Mouse (Mus musculus) liver, embryonic 16.5 days (tissue): ENCODE measurements at regions not wholly inside any gene's neighbourhood (a gene's known extent, or its start where the extent isn't known, plus 50 kb on each side); places are given as distances from the start of the nearest gene placed in this dataset.

ENCODE experiments used
- ATAC-seq: fragments of 200-750 bp; cut with Nextera tagmentation; 2 replicates; pipeline ENCODE4 v1.8.0; 2017; ENCODE audit warnings: low read depth, mild to moderate bottlenecking, moderate number of reproducible peaks, moderate library complexity
- H3K27ac ChIP-seq: fragments of 300-500 bp; sonication (generic); 2 replicates; pipeline ENCODE4 v1.5.1; 2014; ENCODE audit warnings: mild to moderate bottlenecking, low read length
- H3K27me3 ChIP-seq: fragments of 300-500 bp; sonication (generic); 2 replicates; pipeline ENCODE4 v1.6.1; 2014; ENCODE audit warnings: low read depth, low read length, mixed read lengths; ENCODE audit not compliant: control insufficient read depth, insufficient read depth
- H3K36me3 ChIP-seq: fragments of 300-500 bp; sonication (generic); 2 replicates; pipeline ENCODE4 v1.6.1; 2014; ENCODE audit warnings: mild to moderate bottlenecking; ENCODE audit not compliant: control insufficient read depth, insufficient read depth
- H3K4me1 ChIP-seq: fragments of 300-500 bp; sonication (generic); 2 replicates; pipeline ENCODE4 v1.6.1; 2014; ENCODE audit warnings: low read depth, low read length, mixed read lengths; ENCODE audit not compliant: control insufficient read depth
- H3K4me2 ChIP-seq: fragments of 300-500 bp; sonication (generic); 2 replicates; pipeline ENCODE4 v1.6.1; 2014; ENCODE audit warnings: low read depth, low read length, mixed read lengths
- H3K4me3 ChIP-seq: fragments of 300-500 bp; sonication (generic); 2 replicates; pipeline ENCODE4 v1.5.1; 2014; ENCODE audit warnings: low read depth, mild to moderate bottlenecking, low read length
- H3K9ac ChIP-seq: fragments of 300-500 bp; sonication (generic); 2 replicates; pipeline ENCODE4 v1.6.1; 2014; ENCODE audit warnings: low read depth, low read length
- H3K9me3 ChIP-seq: fragments of 300-500 bp; sonication (generic); replicated peaks from 2 replicates; pipeline ENCODE4 v1.6.1; 2016; ENCODE audit warnings: low read length; ENCODE audit not compliant: control insufficient read depth
- WGBS: fragments of 180-500 bp; shearing (Covaris S2); extraction: QIAGEN DNeasy Blood & Tissue Kit; methylation state at CpG from one replicate; pipeline ENCODE4 v1.1.7; 2014; ENCODE audit not compliant: insufficient replicate concordance; 5-methylcytosine and 5-hydroxymethylcytosine counted together

DNA sequence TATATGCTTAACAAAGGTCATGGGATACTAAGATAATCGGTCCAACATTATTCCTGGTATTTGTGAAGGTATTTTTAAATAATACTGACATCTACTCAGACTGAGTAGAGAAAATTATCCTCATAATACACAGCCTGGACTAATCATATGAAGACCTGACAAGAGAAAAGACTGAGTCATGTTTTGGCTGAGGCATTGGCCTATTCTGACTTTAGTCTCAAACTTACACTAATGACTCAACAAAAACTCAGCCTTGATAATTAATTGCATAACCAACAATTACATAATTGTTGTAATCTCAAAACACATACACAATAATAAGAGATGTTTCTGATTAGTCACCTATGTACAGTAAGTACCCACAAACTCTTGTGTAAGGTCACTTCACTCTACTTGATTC, 300.3 kb upstream of the Gm10306 start:
- WGBS = 55% methylated on average over 1 of the region's 1 CpGs
- H3K9ac ChIP-seq = no peak overlapping the region
- no peaks in the 10 kb centered on the region for H3K9me3 ChIP-seq
- no peaks in the 10 kb centered on the region for H3K4me1 ChIP-seq
- ATAC-seq = no peak
- H3K4me3 ChIP-seq = no peak overlapping the region
- no peaks in the 10 kb centered on the region for H3K36me3 ChIP-seq
- H3K27ac ChIP-seq = no peak overlapping the region
- no peaks in the 10 kb centered on the region for H3K27me3 ChIP-seq
- no peak overlapping the region for H3K4me2 ChIP-seq

DNA sequence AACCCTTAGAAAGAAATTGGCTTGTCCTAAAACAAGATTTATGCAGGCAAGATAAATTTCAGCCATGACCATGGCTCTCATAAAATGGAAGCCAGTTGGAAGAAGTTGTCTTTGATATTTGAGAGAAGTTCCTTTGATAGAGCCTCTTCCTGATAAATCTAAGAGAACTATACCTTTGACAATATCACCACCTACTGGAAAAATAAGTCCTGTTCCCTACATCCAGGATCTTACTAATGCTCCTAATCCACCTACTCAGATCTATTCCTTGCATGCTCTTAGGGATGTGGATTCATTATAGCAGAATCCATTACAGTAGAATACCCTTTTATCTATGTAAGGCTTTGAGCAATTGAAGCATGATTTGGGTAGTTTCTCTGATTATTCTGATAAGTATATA, 295.2 kb upstream of the Gm10306 start:
- no peaks in the 10 kb centered on the region for H3K27me3 ChIP-seq
- no peaks in the 10 kb centered on the region for H3K36me3 ChIP-seq
- H3K9ac ChIP-seq = no peak overlapping the region
- H3K4me1 ChIP-seq = no peaks in the 10 kb centered on the region
- H3K4me2 ChIP-seq = no peak overlapping the region
- H3K4me3 ChIP-seq = no peak overlapping the region
- H3K9me3 ChIP-seq = no peaks in the 10 kb centered on the region
- ATAC-seq = no peak
- H3K27ac ChIP-seq = no peak overlapping the region

DNA sequence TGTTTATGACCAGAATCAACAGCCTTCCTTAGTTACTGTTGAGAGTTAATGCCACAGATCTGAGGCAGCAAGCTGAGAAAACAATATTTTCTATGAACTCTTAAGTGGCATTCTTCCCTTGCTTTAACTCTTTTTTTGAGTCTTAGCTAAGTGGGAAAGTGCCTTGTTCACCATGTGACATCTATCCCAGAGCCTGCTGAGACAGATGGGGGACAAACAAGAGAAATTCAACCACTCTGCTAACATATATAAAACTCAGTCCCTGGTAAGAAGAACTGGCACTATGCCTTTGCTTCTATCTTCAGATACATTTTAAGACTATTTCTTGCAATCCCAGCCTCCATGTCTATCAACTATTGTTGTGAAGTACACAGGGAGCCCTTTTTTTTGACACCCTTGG, 274.6 kb upstream of the Gm10306 start:
- no peak overlapping the region for H3K4me2 ChIP-seq
- no peak overlapping the region for H3K9ac ChIP-seq
- no peak overlapping the region for H3K27ac ChIP-seq
- H3K27me3 ChIP-seq = no peaks in the 10 kb centered on the region
- no peaks in the 10 kb centered on the region for H3K36me3 ChIP-seq
- no peaks in the 10 kb centered on the region for H3K9me3 ChIP-seq
- H3K4me3 ChIP-seq = no peak overlapping the region
- no peaks in the 10 kb centered on the region for H3K4me1 ChIP-seq
- no peak for ATAC-seq

DNA sequence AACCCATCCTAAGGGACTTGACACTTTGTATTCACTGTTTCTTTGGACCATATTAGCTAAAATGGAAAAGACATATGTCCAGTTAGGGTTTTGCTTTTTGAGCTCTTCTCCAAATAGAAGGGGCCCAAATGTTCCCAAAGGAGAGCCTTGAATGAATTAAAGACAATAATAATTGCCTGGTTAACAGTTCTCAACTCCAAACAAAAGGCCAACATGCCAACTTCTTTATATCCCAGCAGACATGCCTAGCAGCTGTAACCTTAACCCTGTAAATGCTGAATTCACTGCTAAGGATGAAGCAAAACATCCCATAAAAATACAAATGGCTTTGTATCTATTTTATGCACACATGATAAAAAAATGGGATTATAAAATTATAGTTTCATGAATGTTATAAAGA, 264.2 kb upstream of the Gm10306 start:
- Histone ChIP-seq H3K36me3 (no peaks in the 10 kb centered on the region), H3K27ac (no peak overlapping the region), H3K4me2 (no peak overlapping the region), H3K4me1 (no peaks in the 10 kb centered on the region), H3K9ac (no peak overlapping the region), H3K27me3 (no peaks in the 10 kb centered on the region), H3K9me3 (no peaks in the 10 kb centered on the region), H3K4me3 (no peak overlapping the region)
- ATAC-seq = no peak

DNA sequence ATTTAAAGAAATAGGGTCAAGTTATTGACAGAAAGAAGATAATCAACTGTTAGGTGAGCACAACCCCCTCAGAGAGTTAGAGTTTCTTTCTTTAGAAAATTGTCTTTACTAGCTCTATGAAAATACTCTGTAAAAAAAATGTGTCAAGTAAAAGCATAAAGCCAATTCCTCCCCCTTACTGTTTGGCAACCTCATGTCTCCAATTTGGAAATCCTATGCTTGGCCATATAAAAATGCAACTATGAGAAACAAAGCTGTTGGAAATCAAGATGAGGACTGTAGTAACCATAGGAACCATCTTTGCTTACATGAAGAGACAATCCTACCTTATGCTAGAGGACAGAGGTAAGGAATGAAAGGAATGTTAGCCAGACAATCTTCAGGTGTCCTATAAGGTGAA, 239.0 kb upstream of the Gm10306 start:
- H3K4me1 ChIP-seq = no peaks in the 10 kb centered on the region
- no peaks in the 10 kb centered on the region for H3K36me3 ChIP-seq
- no peaks in the 10 kb centered on the region for H3K9me3 ChIP-seq
- no peak overlapping the region for H3K4me3 ChIP-seq
- no peaks in the 10 kb centered on the region for H3K27me3 ChIP-seq
- H3K4me2 ChIP-seq = no peak overlapping the region
- no peak for ATAC-seq
- no peak overlapping the region for H3K27ac ChIP-seq
- H3K9ac ChIP-seq = no peak overlapping the region

DNA sequence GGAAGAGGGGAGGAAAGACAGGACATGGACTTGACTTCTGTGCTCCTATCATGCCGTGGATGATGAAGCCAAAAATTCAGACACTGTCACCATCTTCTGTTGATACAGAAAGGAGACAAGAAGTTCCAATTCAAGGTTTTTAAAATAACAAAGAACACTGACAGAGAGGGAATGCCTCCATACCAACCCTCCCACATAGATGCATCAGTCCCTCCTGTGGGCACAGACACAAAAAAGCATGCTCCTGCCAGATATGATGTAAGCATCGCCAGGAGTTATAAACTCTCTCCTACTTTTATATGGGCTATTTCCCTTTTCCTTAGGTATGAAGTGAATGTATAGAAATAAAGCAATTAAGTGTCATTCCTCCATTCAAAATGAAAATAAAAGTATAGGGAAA, 229.6 kb upstream of the Gm10306 start:
- no peaks in the 10 kb centered on the region for H3K36me3 ChIP-seq
- H3K9me3 ChIP-seq = no peaks in the 10 kb centered on the region
- H3K27me3 ChIP-seq = no peaks in the 10 kb centered on the region
- no peak overlapping the region for H3K4me3 ChIP-seq
- H3K4me2 ChIP-seq = no peak overlapping the region
- WGBS = 63% methylated on average over 2 of the region's 2 CpGs
- H3K27ac ChIP-seq = no peak overlapping the region
- no peaks in the 10 kb centered on the region for H3K4me1 ChIP-seq
- no peak overlapping the region for H3K9ac ChIP-seq
- no peak for ATAC-seq

DNA sequence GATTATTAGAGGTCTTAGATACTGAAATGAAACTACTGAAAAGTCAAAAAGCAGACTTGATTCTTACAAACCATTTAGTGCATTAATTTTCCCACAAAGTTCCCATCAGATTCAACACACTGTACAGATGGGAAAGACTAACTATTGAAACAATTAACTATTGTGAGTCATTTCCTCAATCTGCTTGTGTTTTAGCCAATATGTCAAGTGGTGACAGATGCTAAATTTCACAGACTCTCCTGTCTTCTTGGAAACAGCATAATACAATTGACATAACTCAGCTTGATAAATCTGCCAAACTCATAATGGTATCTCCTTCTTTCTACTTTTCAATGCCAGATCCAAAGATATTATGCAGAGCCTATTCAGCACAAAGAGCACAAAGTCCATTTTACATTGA, 213.0 kb upstream of the Gm10306 start:
- H3K9ac ChIP-seq = no peak overlapping the region
- no peak overlapping the region for H3K4me3 ChIP-seq

DNA sequence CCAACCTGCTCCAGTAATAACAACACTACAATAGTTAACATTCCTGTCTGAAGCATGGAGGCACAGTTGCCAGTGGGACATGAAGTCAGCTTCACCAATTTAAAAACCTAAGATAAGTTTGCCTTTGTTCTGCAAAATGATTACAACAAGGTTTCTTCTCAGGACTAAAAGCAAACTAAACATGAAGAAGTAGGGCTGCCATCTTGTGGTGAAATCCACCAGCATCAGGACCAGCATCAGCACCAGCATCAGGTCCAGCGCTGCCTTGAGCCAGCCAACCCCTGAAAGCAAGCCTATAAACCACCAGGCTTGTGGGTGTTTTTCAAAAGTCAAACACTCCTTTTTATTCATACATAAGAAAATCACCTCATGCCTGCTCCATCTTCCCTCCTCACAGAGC, 207.1 kb upstream of the Gm10306 start:
- Histone ChIP-seq H3K4me1 (no peaks in the 10 kb centered on the region), H3K27ac (no peak overlapping the region), H3K9me3 (no peaks in the 10 kb centered on the region), H3K4me3 (no peak overlapping the region), H3K36me3 (no peaks in the 10 kb centered on the region), H3K4me2 (no peak overlapping the region), H3K27me3 (no peaks in the 10 kb centered on the region), H3K9ac (no peak overlapping the region)
- WGBS = 25% methylated on average over 1 of the region's 1 CpGs
- no peak for ATAC-seq

More for the DNA sequence above, 213.0 kb upstream of the Gm10306 start:
- no peak overlapping the region for H3K27ac ChIP-seq
- ATAC-seq = no peak
- no peak overlapping the region for H3K4me2 ChIP-seq
- H3K27me3 ChIP-seq = no peaks in the 10 kb centered on the region
- H3K36me3 ChIP-seq = no peaks in the 10 kb centered on the region
- no peaks in the 10 kb centered on the region for H3K9me3 ChIP-seq
- no peaks in the 10 kb centered on the region for H3K4me1 ChIP-seq

DNA sequence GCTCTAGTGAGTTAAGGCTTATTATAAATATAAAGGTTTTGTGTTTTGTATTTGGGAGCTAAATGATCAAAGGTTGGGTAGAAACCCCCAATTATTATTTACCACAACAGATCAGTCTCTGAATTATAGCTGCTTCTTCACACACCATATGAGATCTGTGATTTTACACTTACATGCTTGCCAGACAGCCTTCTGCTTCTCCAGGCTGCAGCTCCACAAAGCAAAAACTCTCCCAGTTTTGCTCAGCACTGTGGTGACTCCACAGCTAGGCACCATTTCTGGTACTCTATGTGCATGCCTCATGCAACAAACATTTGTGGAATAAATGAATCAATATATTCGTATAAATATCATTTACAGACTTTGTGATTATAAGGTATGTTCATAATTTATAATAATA, 199.4 kb upstream of the Gm10306 start:
- no peak overlapping the region for H3K27ac ChIP-seq
- WGBS = 36% methylated on average over 1 of the region's 1 CpGs
- no peaks in the 10 kb centered on the region for H3K4me1 ChIP-seq
- no peak overlapping the region for H3K4me2 ChIP-seq
- H3K9ac ChIP-seq = no peak overlapping the region
- H3K4me3 ChIP-seq = no peak overlapping the region
- ATAC-seq = no peak
- no peaks in the 10 kb centered on the region for H3K27me3 ChIP-seq
- H3K36me3 ChIP-seq = no peaks in the 10 kb centered on the region
- H3K9me3 ChIP-seq = no peaks in the 10 kb centered on the region

DNA sequence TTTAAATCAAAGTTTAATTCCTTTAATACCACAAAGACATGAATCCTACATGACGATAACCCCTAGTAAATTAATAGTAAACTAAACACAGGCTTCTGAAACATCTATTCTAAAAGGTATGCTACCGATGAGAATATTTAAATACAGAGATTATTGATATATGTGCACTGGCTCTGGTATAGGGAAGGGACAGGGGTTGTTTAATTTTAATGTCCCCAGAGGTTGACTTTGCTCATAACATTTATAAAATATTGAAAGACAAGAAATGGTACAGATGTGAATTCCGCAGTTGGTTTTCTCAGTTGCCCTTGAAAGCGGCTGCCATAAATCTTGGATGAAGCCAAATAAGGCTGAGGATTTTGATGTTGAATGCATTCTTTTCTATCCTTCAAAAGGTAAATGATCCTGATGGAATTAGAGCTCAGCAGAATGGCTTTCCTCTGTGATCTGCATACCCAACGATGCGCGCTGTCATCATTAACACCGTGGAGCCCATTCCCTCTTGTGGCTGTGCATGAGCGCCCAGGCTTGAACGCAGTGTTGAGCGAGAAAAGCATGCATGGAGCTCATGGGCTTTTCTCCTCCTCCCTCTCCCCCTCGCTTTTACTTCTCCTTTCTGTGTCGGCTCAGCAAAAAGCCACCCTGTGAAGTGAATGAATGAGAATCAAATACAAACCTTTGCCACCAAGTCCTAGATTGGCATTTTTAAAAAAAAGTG, 195.4 kb upstream of the Gm10306 start:
- Histone ChIP-seq H3K27ac (no peak overlapping the region), H3K4me2 (no peak overlapping the region), H3K36me3 (no peaks in the 10 kb centered on the region), H3K9me3 (no peaks in the 10 kb centered on the region), H3K27me3 (no peaks in the 10 kb centered on the region), H3K4me1 (no peaks in the 10 kb centered on the region), H3K9ac (no peak overlapping the region), H3K4me3 (no peak overlapping the region)
- WGBS = 64% methylated on average over 13 of the region's 13 CpGs
- no peak for ATAC-seq
